Mouse (Mus musculus) G1E (cell line): ENCODE measurements around the gene Patj.

Experiments
- CTCF ChIP-seq: IDR thresholded peaks from 2 replicates; pipeline ENCODE4 v1.5.1; 2012; ENCODE audit warnings: low read depth, low read length, inconsistent platforms, mixed read lengths
- POLR2AphosphoS5 ChIP-seq: IDR thresholded peaks from 2 replicates; pipeline ENCODE4 v1.6.1; 2012; ENCODE audit warnings: low read depth, low read length, inconsistent platforms; ENCODE audit not compliant: insufficient replicate concordance

DNA sequence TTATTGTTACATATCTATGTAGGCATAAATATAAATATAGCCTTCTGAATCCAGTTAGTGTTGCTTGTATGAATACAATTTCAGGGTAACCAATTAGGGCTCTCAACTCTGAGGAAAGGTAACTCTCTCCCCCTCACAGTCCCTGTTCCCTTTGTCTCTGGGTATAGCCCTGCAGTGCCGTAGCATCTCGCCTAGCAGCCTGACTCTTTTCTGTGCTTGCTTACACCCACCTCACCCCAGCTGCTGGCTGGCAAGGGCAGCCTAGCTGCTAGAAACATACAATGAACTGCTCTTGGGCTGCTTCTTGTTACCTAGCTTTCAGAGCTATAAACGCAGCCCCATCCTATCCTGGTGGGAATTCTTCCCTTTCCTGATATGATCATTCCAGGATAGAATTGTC is 147.4 kb downstream of the Patj start:
- TF ChIP-seq CTCF (no peak), POLR2AphosphoS5 (no peak)
